ENCODE assay signal across 18 mouse cellular contexts in genomic region chr19:57052959-57053358, GRCm38 (mm10). TPM values are rescaled to one million over a fixed set of nuclear protein-coding genes. Genes with fewer than 3 reads are reported as not detected.
"Had no signal": no experiment of that assay in that cellular context is flagged by ENCODE, and none has a peak within 500 bp of the region (broad histone marks: within the 10 kb centered on the region; RNA-seq: fewer than 3 reads in every experiment).

No protein-coding gene starts in this region.

- ATAC-seq: intestine, postnatal 0 days; liver, embryonic 12.5 days; midbrain, embryonic 15.5 days had no signal

- H3K27me3 ChIP-seq: limb, embryonic 13.5 days; liver, embryonic 12.5 days; liver, embryonic 15.5 days; midbrain, embryonic 12.5 days; midbrain, embryonic 15.5 days; stomach, embryonic 15.5 days had no signal

- H3K4me3 ChIP-seq: limb, embryonic 10.5 days; limb, embryonic 13.5 days; liver, embryonic 12.5 days; liver, embryonic 15.5 days; midbrain, embryonic 12.5 days; midbrain, embryonic 15.5 days; stomach, embryonic 15.5 days had no signal

- DNase-seq: kidney, adult 8-10 months; kidney, postnatal 14 days; kidney, postnatal 4 days; liver; lung, adult 18-20 months; right cerebral cortex, postnatal 25 days; spleen, adult 18-20 months; thymus, postnatal 25 days had no signal

- H3K9ac ChIP-seq: limb, embryonic 13.5 days; liver, embryonic 12.5 days; liver, embryonic 15.5 days; midbrain, embryonic 12.5 days; midbrain, embryonic 15.5 days; stomach, embryonic 15.5 days had no signal

- H3K4me1 ChIP-seq: limb, embryonic 10.5 days; liver, embryonic 12.5 days; liver, embryonic 15.5 days; midbrain, embryonic 15.5 days; stomach, embryonic 15.5 days had no signal

- H3K4me2 ChIP-seq: limb, embryonic 13.5 days; liver, embryonic 12.5 days; liver, embryonic 15.5 days; midbrain, embryonic 12.5 days; midbrain, embryonic 15.5 days; stomach, embryonic 15.5 days had no signal

- H3K9me3 ChIP-seq: limb, embryonic 10.5 days; liver, embryonic 15.5 days; midbrain, embryonic 15.5 days; stomach, embryonic 15.5 days had no signal

- H3K27ac ChIP-seq: limb, embryonic 10.5 days; limb, embryonic 13.5 days; liver, embryonic 12.5 days; liver, embryonic 15.5 days; macrophage; midbrain, embryonic 12.5 days; midbrain, embryonic 15.5 days; stomach, embryonic 15.5 days had no signal

RNA-seq across cellular contexts. Expression of gene Afap1l2, which starts 44.9 kb away (rescaled TPM):
- total RNA-seq: megakaryocyte, adult 5-6 weeks had no signal
- polyA plus RNA-seq: macrophage had no signal
